Mouse (Mus musculus): Measurements from ENCODE around the gene Ubtf.

Gene Ubtf

DNA sequence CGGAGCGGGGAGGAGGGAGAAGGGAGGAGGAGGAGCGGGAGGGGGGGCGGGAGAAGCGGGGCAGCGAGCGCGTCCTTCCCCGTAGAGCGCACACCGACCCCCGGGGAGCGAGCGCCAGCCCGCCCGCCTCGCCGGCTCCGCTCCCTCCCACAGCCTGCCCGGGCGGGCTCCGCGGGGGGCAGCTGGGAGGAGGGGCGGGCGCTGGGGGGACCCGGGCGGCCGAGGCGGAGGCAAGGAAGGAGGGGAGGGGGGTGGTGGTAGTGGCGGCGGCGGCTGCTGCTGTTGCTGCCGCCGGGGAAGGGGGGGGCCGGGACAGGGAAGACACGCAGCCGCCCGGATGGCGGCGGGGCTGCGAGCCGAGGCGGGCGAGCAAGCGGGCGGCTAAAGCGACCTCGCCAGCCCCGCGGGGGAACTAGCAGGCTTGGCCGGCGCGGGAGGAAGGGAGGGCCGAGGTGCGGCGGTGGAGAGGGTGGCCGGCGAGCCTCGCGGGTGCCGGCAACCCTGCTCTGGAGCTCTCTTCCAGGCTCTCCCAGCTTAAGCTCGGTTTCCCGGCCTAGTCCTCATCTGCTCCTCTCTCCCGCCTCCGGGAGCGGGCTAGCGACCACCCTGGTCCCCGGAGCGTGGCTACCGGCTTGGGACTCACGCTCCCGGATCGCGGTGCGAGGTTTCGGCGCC is 1.5 kb downstream of the Ubtf start:
- DNase-seq (ENCODE audit: low spot score) = peak; percentile 79

DNA sequence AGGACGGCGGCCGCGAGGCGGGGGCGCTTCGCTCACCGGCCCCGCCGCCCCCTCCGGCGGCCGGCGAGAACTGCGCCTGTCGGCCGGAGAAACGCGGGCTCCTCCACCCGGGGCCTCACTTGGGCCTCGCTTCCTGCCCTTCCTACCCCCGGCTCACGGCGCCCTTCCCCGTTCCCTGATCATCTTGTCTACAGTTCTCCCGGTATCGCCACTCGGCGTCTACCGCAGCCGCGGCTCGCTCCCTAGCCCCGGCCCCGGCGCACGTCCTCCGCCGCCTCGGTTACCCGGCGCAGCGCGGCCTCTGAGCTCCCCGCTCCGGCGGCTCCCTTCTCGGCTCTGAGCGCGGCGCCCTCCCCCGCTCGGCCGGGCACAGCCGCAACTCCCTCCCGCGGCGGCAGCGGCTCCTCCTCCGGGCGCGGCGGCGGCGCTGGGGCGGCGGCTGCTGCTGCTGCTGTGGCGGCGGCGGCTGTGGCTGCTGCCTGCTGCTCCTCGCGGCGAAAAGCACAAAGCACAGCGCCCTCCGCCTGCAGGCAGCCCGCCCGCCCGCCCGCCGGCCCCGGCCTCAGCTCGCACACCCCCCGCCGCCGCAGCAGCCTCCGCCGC is 2.1 kb downstream of the Ubtf start:
- peak; percentile 67 for DNase-seq (ENCODE audit: low spot score)

DNA sequence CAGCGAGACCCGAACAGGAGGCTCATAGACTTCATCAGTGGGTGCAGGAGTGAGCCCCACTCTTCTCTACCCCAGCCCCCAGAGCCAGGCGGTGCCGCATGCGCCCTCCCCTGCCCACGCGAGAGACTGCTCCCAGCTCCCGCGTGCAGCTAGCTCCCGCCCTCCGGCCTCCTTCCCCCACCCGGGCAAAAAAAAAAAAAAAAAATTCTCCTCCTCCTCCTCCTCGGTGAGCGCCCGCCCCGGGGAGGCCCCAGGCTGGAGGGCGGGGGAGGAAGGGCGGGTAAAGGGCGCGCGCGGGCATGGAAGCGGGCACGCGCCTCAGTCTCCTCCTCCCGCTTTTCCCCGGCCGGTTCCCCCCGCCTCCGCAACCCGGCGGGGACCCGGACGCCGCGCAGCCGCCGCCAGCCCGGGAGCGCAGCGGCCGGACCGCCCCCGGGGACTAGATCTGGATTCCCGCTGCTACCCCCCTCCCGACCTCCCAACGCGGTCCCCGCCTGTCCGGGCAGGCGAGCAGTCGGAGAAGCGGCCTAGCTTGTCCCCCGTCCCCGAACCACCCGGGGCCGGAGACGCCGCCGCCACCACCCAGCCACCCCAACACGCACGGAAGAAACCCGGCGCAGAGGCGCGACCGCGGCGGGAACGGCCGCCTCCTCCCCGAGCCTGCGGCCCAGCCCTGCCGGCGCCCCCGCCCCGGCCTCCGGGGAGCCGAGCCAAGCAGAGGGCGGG is 2.8 kb downstream of the Ubtf start:
- peak; percentile 89 for DNase-seq (ENCODE audit: low spot score)

DNA sequence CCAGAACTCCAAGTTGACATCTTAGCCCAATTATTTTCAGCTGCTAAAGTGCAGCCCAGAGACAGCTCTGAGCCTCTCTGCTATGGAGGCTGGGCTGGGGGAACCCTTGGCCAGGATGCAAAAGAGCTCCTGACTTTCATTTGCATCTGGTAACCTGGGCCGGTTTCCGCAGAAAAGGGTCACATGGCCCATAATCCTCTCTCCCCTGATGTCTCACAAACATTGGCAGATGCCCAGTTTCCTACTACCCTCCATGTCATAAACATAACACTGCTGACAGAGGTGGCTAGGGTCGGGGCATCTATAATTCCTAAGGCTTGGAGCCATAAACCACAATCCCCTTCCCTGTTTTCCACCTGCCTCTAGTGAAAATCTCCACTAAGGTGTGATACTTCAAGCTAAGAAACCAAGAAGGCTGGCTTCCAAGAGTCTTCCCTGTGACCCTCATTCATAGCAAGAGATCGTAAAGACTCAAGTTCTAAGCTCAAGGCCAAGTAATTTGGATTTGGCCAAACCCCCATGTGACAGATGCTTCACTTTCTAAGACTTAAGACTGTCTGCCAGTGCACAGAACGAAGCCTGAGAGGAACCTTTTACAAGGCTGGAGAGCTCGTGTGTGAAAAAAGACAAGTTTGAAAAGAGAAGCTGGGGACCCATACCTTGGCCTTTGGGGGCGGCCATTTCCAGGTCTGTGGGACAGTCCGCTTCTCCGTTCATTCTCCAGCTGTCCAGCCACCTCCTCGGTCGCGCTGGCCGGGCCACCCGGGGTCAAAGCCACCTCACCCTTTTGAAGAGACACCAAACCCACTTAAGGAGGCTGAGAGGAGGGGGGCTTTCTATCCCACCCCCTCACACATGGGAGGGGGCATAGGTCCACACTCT is 3.6 kb downstream of the Ubtf start:
- peak; percentile 47 for DNase-seq (ENCODE audit: low spot score)

DNA sequence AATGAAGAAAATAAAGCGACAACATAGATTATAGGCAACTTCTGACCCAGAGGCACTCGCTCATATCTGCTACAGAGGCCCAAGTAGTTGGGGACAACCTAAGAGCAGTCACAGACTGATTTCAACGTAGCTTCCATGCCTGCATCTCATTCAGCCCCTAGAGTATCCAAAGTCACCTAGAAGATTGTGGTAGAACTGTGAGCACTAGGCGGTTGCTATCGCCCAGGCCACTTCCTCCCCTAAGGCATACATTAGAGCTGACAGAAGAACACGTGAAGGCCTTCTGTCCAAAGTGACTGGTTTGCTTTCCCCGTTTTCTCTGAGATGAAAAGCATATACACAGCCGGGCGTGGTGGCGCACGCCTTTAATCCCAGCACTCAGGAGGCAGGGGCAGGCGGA is 5.2 kb downstream of the Ubtf start:
- DNase-seq (ENCODE audit: low spot score) = no peak

DNA sequence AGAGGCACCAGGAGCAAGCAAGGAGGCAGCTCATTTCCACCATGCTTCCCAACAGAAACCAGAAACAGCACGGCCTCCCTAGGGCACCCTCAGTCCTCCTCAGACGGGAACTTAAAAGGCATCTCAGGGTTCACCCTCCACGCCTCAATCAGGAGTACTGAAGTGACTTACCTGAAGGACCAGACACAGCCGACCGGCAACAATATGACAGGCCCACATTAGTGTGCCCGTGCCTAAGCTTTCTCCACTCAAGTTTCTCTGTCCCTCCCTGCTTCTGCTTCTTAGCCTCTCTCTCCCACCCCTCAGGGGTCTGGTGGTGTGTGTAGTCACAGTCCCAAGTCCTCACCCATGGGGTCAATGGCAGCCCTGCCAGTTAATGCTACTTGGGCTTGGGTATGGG is 7.0 kb downstream of the Ubtf start:
- DNase-seq (ENCODE audit: low spot score) = no peak

DNA sequence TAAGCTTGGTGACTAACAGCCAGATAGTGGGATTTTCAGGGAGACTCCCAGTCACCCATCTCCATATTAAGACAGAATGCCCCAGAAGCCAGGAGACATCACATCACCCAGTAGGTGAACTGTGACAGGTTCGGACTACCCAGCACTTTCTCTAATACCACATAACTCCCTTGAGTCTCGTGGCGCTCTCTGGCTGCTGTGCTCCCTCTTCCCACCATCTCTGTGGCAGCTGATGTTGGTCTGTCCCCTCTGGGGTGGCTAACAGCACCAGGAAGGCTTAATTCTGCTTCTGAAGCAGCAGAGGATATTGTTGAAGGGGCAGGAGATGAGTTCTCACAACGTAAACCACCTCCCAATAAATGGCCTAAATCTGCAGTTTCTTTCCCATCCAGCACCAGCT is 7.6 kb downstream of the Ubtf start:
- no peak for DNase-seq (ENCODE audit: low spot score)

DNA sequence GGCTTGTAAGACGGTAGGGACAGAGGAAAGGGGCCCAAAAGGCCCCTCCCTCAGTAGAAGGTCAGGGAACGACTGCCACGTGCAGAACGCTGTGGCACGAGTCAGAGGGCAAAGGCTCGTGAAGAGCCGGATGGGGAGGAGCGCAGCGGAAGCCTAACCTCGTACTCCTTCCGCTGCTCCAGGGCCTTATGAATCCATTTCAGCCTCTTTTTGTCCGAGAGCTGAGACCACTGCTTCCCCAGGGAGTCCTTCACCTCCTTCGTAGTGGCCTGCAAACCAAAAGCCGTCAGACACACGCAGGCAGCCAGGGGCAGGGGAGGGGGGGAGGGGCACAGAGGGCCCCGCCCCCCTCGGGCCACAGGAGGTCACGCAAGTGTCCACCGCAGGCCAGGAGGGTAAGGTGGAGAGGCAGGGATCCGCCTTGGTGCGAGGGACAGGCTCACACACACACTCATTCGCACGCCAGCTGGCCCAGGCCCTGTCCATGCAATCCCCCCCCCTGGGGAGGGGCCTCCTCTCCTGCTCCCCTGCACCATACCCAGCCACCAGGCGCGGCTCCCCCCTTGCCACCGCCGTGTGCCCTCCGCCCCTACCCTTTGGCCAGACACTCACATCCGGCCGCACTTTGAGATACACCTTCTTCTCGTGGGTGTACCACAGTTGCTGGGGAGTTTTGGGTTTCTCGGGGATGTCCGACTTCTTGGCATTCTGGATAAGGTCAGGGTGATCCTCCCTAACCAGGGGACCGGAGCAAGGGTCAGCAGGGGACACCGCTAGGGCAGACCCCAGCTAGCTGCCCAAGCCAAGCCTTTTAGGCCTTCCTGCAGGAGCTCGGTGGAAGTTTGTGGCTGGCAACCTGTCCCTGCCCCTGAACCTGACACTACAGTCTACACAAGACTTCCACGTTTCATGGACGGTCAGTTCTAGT is 8.5 kb downstream of the Ubtf start:
- DNase-seq (ENCODE audit: low spot score) = peak; percentile 29

DNA sequence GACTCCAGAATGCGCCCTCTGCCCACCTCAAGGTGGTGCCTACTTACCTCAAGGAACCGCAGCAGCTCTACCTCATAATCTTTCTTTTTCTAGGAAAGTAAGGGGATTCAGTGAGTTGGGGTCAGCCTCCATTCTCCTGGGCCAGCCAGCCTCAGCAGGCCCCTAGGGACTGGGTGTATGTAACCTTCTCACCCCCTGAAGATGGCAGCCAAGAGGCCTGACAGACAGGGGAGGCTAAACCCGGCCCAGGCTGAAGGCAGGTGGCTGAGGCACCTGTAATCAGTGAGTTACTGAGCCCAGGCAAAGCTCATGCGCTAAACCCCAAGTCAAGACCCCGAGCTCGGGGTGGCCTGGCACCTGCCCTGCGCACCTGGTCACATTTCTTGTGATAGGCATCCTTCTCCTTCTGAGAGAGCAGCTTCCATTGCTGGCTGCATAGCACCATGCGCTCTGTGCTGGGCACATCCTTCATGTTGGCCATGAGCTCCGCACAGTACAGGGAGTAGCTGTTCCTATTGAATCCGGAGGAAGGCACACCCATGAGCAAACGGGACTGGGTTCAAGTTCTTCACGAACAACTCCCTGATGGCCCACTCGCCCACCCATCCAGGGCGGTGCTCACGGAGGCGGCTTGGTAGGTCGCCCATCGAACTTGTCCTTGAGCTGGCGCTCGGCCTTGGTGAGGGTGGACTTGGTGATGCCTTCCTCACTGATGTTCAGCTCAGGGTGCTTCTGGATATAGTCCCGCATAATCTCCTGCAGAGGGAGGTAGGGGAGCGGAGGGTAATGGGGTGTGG is 9.5 kb downstream of the Ubtf start:
- no peak for DNase-seq (ENCODE audit: low spot score)

DNA sequence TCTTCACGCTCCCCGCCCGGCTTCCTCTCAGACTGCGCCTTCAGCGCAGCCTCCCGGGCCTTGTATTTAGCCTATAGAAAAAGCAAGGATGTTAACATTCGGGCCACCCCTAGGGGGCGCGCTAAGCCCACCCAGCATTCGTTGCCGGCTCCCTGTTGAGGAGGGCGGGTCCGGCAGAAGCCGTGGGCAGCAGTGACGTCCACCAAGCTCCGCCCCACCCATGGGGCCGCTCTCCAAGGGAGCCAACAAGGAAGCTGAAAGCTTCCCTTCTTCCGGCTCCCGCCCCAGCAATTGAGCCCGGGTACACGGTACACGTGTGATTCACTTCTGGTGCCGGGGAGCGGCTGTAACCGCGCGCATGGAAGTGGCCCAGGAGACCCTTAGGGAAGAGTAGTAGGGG is 10.6 kb downstream of the Ubtf start:
- DNase-seq (ENCODE audit: low spot score) = peak; percentile 97

DNA sequence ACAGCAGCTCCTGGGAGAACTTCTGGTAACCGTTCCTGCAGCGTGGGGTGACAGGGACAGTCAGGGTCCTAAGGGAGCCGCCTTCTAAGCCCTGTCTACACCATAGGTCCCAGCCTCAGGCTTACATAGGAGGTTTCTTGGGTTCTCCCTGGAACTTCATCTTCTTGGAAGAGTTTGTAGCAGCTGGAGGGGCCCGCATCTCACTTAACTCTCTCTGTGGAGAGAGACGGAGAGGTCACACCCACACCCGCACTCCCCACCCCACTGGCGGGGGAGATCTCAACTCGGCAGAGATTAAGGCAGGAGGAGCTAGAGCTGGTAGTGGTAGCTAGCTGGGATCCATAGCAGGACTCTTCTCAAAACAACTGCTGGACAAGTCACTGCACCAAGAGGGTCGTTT is 11.4 kb downstream of the Ubtf start:
- DNase-seq (ENCODE audit: low spot score) = no peak

DNA sequence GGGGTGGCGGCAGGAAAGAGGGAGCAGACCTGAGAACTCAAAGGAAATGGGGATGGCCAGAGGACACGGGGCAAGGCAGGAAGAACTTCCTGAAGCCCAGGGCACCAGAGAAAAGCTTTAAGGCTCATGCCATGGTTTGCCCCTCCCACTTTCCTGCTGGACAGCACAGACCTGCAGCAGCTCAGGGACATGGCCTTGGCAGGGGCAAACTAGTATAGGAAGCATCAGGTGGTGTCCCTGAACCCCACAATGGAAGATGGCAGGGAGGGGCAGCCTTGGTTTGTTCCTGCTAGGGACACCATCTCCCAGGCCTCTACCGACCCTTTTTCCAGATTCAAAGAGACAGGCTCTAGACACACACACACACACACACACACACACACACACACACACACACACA is 14.2 kb downstream of the Ubtf start:
- no peak for DNase-seq (ENCODE audit: low spot score)

DNA sequence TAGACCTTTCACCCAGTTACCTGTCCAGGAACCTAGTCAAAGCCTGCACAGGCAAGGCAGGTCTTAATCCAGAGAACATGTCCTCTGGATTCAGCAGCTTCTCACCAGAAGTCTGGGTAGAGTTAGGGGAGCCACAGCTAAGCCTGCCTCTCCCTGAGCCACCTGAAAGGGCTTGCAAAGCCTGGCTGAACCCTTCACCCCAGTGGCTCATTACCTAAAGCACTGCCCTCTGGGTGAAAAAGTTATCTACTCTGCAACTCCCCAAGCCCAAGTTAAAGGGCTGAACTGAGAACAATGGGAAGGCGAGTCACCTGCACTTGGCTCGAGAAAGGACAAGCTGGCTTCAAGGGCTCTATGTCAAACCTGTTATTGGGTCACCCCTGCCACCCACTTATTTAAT is 15.4 kb downstream of the Ubtf start:
- no peak for DNase-seq (ENCODE audit: low spot score)

DNA sequence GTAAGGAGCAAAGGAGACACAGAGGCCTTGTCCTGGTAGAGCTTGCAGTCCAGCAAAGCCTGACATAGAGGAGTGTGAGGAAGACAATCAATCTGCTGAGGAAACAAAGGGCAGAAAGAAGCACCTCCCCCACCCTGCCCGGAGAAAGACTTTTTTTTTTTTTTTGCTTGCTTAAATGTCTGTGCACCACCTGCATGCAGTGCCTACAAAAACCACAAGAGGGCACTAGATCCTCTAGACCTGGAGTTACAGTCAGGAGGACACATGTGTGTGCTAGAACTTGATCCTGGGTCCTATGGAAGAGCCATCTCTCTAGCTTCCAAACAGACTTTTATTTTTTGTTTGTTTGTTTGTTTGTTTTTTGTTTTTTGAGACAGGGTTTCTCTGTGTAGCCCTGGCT is 19.7 kb downstream of the Ubtf start:
- peak; percentile 82 for DNase-seq (ENCODE audit: low spot score)

DNA sequence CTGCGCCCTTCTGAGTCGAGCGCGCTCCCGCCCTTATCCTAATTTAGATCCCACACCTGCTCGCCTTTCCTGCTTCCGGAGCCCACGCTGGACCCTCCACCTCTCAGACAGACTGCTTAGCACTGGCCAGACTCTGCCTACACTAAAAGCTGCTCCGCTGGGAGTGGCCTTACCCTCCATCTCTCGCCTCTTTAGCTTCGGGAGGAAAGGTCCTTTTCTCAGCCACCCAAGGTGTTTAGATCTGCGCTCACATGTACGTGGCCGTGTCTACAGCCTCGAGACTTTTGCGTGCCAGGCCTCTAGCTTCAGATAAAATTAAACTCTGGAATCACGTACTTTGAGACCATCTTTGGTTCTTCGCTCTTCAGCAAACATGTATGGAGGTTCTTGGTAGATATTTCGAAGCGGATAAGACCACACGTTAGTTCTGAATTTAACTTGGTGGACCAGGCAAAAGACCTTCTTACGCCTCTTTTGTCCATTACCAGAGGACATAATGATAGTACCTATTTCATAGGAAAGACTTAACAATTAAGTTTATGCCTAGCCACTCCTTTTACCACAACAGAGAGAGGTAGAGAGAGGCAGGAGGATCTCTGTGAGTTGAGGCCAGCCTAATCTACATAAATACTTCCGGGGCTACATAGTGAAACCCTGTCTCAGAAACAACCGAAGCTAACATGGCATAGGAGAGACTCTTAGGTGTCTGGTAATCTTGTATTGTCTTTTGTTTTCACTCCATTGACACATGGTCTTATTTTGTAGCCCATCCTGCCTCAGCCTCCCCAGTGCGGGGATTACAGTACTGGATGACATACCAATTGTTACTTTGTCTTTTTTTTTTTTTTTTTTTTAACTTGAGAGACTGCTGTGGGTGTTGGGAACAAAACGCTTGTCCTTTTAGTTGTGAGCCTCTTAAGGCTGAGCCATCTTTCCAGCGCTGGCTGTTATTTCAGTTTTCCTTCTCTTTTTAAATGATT is 21.7 kb downstream of the Ubtf start:
- DNase-seq (ENCODE audit: low spot score) = peak; percentile 45

DNA sequence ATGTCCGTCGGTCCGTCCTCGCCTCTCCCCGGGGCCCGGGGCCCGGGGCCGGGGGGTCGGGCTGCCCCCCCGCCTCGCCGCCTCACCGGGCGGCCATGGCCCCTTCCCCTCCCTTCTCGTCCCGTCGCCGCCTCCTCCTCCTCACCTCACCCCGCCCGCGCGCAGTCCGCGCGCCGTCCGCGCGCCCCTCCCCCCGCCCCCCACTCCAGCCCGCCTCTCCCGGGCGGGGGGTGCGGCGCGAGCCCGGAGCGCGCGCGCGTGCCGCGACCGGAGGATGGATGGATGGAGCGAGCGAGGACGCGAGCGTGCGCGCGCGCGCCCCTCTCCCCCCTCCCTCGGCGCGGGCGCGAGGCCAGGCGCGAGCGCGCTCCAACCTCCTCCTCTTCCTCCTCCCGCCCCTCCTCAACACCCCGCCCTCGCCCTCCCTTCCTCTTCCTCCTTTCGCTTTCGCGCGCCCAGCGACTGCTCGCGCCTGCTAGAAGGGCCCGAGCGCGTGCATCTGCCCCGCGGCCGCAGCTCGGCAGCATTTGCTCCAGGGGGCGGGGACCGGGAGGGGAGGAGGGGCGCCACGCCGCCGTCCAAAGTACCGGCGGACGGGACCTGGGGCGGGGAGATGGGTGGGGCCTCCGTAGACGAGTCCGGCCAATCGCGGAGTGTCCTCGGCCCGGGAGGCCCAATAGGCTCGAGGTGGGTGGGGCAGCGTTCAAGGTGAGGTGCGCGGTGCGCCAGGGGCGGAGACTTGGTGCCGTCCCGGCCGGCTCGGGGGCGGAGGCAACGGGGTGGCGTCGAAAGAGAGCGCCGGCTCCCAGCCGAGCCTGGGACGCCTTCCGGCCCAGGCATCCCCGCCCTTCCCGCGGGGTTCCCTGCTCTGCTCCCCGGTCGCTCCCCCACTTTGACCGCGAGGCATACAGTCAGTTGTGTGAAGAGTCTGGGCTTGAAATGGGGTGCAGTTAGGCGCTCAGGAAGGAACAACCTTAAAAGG is 22.8 kb downstream of the Ubtf start, which contains the start of gene Atxn7l3:
Gene Atxn7l3 (minus strand): TSS at position 141 of the 982 bp plus-strand sequence.
- DNase-seq (ENCODE audit: low spot score) = peak; percentile 99

DNA sequence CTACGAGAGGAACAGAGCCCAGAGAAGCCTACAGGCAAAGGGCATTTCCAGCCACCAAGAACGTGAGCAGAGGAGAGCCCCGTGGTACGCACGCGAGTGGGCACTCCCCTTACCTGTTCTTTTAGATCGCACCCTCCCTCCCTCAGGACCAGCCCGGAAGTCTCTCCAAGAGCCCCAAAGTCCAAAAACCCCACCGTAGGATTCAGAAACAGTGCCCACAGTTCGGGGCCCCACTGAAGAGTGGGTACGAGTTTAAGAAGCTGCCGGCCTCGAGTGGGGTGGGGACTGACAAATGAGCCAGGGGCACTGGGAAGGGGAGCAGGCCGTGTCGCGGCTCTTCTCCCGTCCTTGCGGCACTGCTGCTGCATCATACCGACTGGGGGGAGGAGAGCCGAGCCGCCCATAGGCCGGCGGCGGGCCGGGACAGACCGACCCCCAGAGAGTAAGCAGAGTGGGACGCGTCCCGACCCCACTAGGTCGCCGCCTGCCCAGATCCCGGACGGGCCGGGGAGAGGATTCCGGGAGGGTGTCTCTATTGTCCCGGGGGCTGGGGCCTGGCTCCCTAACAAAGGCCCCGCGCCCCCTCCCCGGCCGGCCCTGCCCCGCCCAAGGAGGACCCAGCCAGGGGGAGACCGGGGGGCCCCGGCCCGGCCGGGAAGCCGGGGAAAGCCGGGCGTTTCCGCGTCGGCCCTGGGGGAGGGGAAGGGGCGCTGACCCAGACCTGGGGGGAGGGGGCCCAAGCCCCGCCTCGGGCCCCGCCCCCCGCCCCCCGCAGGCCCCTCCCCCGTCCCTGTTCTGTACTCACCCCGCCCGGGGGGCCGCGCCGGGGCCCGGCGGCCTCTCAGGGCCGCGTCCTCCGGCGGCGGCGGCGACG is 23.7 kb downstream of the Ubtf start:
- DNase-seq (ENCODE audit: low spot score) = peak; percentile 80
